In genomic region chr6:108146637-108147036, GRCm38 (mm10) we compare ENCODE assay signal across 28 mouse cellular contexts. TPM values are rescaled to one million over a fixed set of nuclear protein-coding genes. Genes with fewer than 3 reads are reported as not detected.
DNase-seq lines count a peak whose midpoint lies in the region; ATAC-seq and TF ChIP-seq lines count a peak whose summit lies in the region.
"Had no signal": no experiment of that assay in that cellular context is flagged by ENCODE, and none has a peak within 500 bp of the region (broad histone marks: within the 10 kb centered on the region; RNA-seq: fewer than 3 reads in every experiment).

No protein-coding gene starts in this region.

- peak overlapping the region; percentile 66; the same call in 1 of the 2 replicates for H3K27ac ChIP-seq in forebrain, embryonic 15.5 days (replicated peaks)
- H3K27ac ChIP-seq in forebrain, embryonic 11.5 days (ENCODE audit: low read depth, low read length): no peak overlapping the region
- H3K27ac ChIP-seq in hindbrain, embryonic 15.5 days (replicated peaks): 0 out of 2 replicates have a peak overlapping the region, but pooled peaks have one; percentile 51
- H3K27ac ChIP-seq in hindbrain, postnatal 0 days: no peak overlapping the region; the same call in 1 of the 2 replicates
- H3K27ac ChIP-seq in midbrain, embryonic 11.5 days (ENCODE audit: low read depth, low read length): no peak overlapping the region
- H3K27ac ChIP-seq in midbrain, postnatal 0 days (ENCODE audit: low read depth, low read length): no peak overlapping the region
- H3K27ac ChIP-seq: embryonic facial prominence, embryonic 10.5 days; embryonic facial prominence, embryonic 15.5 days; limb, embryonic 13.5 days; liver, embryonic 12.5 days had no signal

- no peak for TF ChIP-seq CTCF in hindbrain, postnatal 0 days (IDR thresholded peaks at IDR 0.05; ENCODE audit: low read depth)
- TF ChIP-seq CTCF in midbrain, postnatal 0 days (IDR thresholded peaks at IDR 0.05): no peak

- no peak overlapping the region for H3K4me3 ChIP-seq in forebrain, embryonic 15.5 days
- no peak overlapping the region for H3K4me3 ChIP-seq in forebrain, embryonic 11.5 days (ENCODE audit: low read depth, low read length)
- no peak overlapping the region for H3K4me3 ChIP-seq in hindbrain, embryonic 15.5 days
- no peak overlapping the region for H3K4me3 ChIP-seq in hindbrain, postnatal 0 days (ENCODE audit: low read length)
- no peak overlapping the region for H3K4me3 ChIP-seq in midbrain, embryonic 11.5 days (ENCODE audit: low read depth, low read length)
- H3K4me3 ChIP-seq in midbrain, postnatal 0 days (ENCODE audit: low read depth, low read length): no peak overlapping the region
- H3K4me3 ChIP-seq: embryonic facial prominence, embryonic 10.5 days; embryonic facial prominence, embryonic 15.5 days; layer of hippocampus, adult 2 months; limb, embryonic 13.5 days; liver, embryonic 12.5 days; megakaryocyte, embryonic 14.5 days had no signal

- no peak overlapping the region for H3K4me2 ChIP-seq in forebrain, embryonic 15.5 days (replicated peaks)
- no peak overlapping the region for H3K4me2 ChIP-seq in forebrain, embryonic 11.5 days (ENCODE audit: low read depth, low read length, severe bottlenecking)
- no peak overlapping the region for H3K4me2 ChIP-seq in hindbrain, embryonic 15.5 days
- no peak overlapping the region for H3K4me2 ChIP-seq in hindbrain, postnatal 0 days (ENCODE audit: low read depth, low read length)
- no peak overlapping the region for H3K4me2 ChIP-seq in midbrain, embryonic 11.5 days
- no peak overlapping the region for H3K4me2 ChIP-seq in midbrain, postnatal 0 days (ENCODE audit: low read depth, low read length, poor library complexity, severe bottlenecking)
- H3K4me2 ChIP-seq: embryonic facial prominence, embryonic 15.5 days; heart, embryonic 11.5 days; limb, embryonic 13.5 days; liver, embryonic 12.5 days had no signal

- no peaks in the 10 kb centered on the region for H3K9me3 ChIP-seq in forebrain, embryonic 15.5 days
- no peaks in the 10 kb centered on the region for H3K9me3 ChIP-seq in forebrain, embryonic 11.5 days (ENCODE audit: control insufficient read depth, low read length)
- H3K9me3 ChIP-seq in hindbrain, embryonic 15.5 days: no peaks in the 10 kb centered on the region
- H3K9me3 ChIP-seq in hindbrain, postnatal 0 days (ENCODE audit: low read length): no peaks in the 10 kb centered on the region
- H3K9me3 ChIP-seq in midbrain, embryonic 11.5 days (ENCODE audit: control insufficient read depth, low read length): no peaks in the 10 kb centered on the region
- no peaks in the 10 kb centered on the region for H3K9me3 ChIP-seq in midbrain, postnatal 0 days (ENCODE audit: low read length)
- H3K9me3 ChIP-seq: embryonic facial prominence, embryonic 10.5 days; embryonic facial prominence, embryonic 15.5 days; limb, embryonic 13.5 days; liver, embryonic 12.5 days; megakaryocyte, embryonic 14.5 days had no signal

- DNase-seq in forebrain, embryonic 11.5 days (ENCODE audit: low spot score): no peak
- DNase-seq in hindbrain, postnatal 0 days (ENCODE audit: low spot score): no peak
- no peak for DNase-seq in midbrain, embryonic 11.5 days (ENCODE audit: low spot score, missing footprints)
- DNase-seq in midbrain, postnatal 0 days (ENCODE audit: low spot score): no peak
- no peak for DNase-seq in heart, adult 11 months
- DNase-seq: adrenal gland, postnatal 10 days; cerebellum, adult 8-10 months; cerebellum, postnatal 25 days; gastrocnemius, postnatal 25 days; heart, adult 18-20 months; heart, postnatal 36 days; lung, adult 18-20 months; lung, postnatal 4 days; right cerebral cortex, adult 18-20 months; spleen, adult 18-20 months; thymus, postnatal 25 days had no signal

- H3K36me3 ChIP-seq in forebrain, embryonic 15.5 days: no peaks in the 10 kb centered on the region
- H3K36me3 ChIP-seq in forebrain, embryonic 11.5 days (ENCODE audit: control insufficient read depth, insufficient read depth, low read length): no peaks in the 10 kb centered on the region
- H3K36me3 ChIP-seq in hindbrain, embryonic 15.5 days: no peaks in the 10 kb centered on the region
- H3K36me3 ChIP-seq in hindbrain, postnatal 0 days (ENCODE audit: insufficient read depth, low read length): no peaks in the 10 kb centered on the region
- H3K36me3 ChIP-seq in midbrain, embryonic 11.5 days (ENCODE audit: control insufficient read depth, insufficient read depth, low read length): no peaks in the 10 kb centered on the region
- H3K36me3 ChIP-seq in midbrain, postnatal 0 days (ENCODE audit: insufficient read depth, low read length): no peaks in the 10 kb centered on the region
- H3K36me3 ChIP-seq: embryonic facial prominence, embryonic 15.5 days had no signal

- 91% methylated on average over 4 of the region's 4 CpGs for WGBS in forebrain, embryonic 15.5 days
- 93% methylated on average over 4 of the region's 4 CpGs for WGBS in forebrain, embryonic 11.5 days
- 92% methylated on average over 4 of the region's 4 CpGs for WGBS in hindbrain, embryonic 15.5 days
- 88% methylated on average over 4 of the region's 4 CpGs for WGBS in hindbrain, postnatal 0 days
- WGBS in midbrain, embryonic 11.5 days: 93% methylated on average over 4 of the region's 4 CpGs
- WGBS in midbrain, postnatal 0 days: 94% methylated on average over 4 of the region's 4 CpGs

- H3K27me3 ChIP-seq in forebrain, embryonic 15.5 days: no peaks in the 10 kb centered on the region
- no peaks in the 10 kb centered on the region for H3K27me3 ChIP-seq in forebrain, embryonic 11.5 days (ENCODE audit: control insufficient read depth, insufficient read depth, low read length)
- H3K27me3 ChIP-seq in hindbrain, embryonic 15.5 days: no peaks in the 10 kb centered on the region
- no peaks in the 10 kb centered on the region for H3K27me3 ChIP-seq in hindbrain, postnatal 0 days (ENCODE audit: insufficient read depth, low read length)
- H3K27me3 ChIP-seq in midbrain, embryonic 11.5 days (ENCODE audit: control insufficient read depth, insufficient read depth, low read length): no peaks in the 10 kb centered on the region
- H3K27me3 ChIP-seq in midbrain, postnatal 0 days (ENCODE audit: insufficient read depth, low read length): no peaks in the 10 kb centered on the region
- H3K27me3 ChIP-seq: embryonic facial prominence, embryonic 15.5 days; limb, embryonic 13.5 days; liver, embryonic 12.5 days; megakaryocyte, embryonic 14.5 days; Patski had no signal

- no peak overlapping the region for H3K9ac ChIP-seq in forebrain, embryonic 15.5 days (replicated peaks)
- H3K9ac ChIP-seq in forebrain, embryonic 11.5 days (ENCODE audit: low read length): no peak overlapping the region
- H3K9ac ChIP-seq in hindbrain, embryonic 15.5 days: no peak overlapping the region
- no peak overlapping the region for H3K9ac ChIP-seq in hindbrain, postnatal 0 days (replicated peaks; ENCODE audit: low read length)
- no peak overlapping the region for H3K9ac ChIP-seq in midbrain, embryonic 11.5 days (ENCODE audit: low read length)
- H3K9ac ChIP-seq in midbrain, postnatal 0 days (replicated peaks; ENCODE audit: low read length, poor library complexity, severe bottlenecking): no peak overlapping the region
- H3K9ac ChIP-seq: embryonic facial prominence, embryonic 15.5 days; limb, embryonic 13.5 days; liver, embryonic 12.5 days had no signal

- peaks cover 18% of the 10 kb centered on the region for H3K4me1 ChIP-seq in forebrain, embryonic 15.5 days
- H3K4me1 ChIP-seq in forebrain, embryonic 11.5 days (replicated peaks; ENCODE audit: control insufficient read depth, insufficient read depth, low read length): no peaks in the 10 kb centered on the region
- peaks cover 8% of the 10 kb centered on the region for H3K4me1 ChIP-seq in hindbrain, embryonic 15.5 days (replicated peaks)
- H3K4me1 ChIP-seq in hindbrain, postnatal 0 days (ENCODE audit: insufficient read depth, low read length): peaks cover 4% of the 10 kb centered on the region; the same call in 1 of the 2 replicates
- peaks cover 9% of the 10 kb centered on the region for H3K4me1 ChIP-seq in midbrain, embryonic 11.5 days (ENCODE audit: control insufficient read depth, insufficient read depth, low read length)
- H3K4me1 ChIP-seq in midbrain, postnatal 0 days (ENCODE audit: insufficient read depth, low read length): no peaks in the 10 kb centered on the region
- H3K4me1 ChIP-seq: embryonic facial prominence, embryonic 10.5 days; embryonic facial prominence, embryonic 15.5 days; limb, embryonic 13.5 days; liver, embryonic 12.5 days had no signal

- ATAC-seq in forebrain, embryonic 15.5 days (replicated peaks): no peak
- no peak for ATAC-seq in forebrain, embryonic 11.5 days (replicated peaks; ENCODE audit: low FRiP score)
- 0 out of 2 replicates have a peak, but pooled peaks have one; percentile 2 for ATAC-seq in hindbrain, embryonic 15.5 days (ENCODE audit: low FRiP score, low read depth)
- ATAC-seq in hindbrain, postnatal 0 days: no peak
- ATAC-seq in midbrain, embryonic 11.5 days (ENCODE audit: low FRiP score): peak; percentile 8; the same call in 1 of the 2 replicates
- no peak for ATAC-seq in midbrain, postnatal 0 days (ENCODE audit: low FRiP score)
- ATAC-seq: inflammation-experienced regulatory T-cells, adult 6 months; liver, embryonic 12.5 days; lung, postnatal 0 days; Patski had no signal

RNA-seq across cellular contexts. Expression of gene Sumf1, which starts 38.7 kb away (rescaled TPM):
- 12.3 and 13.0 TPM in 2 replicates for polyA plus RNA-seq in forebrain, embryonic 15.5 days (2015; fragmentation: Nextera tagmentation; extraction: Ambion mirVana)
- 15.0 and 17.4 TPM in 2 replicates for polyA plus RNA-seq in forebrain, embryonic 11.5 days (2014; fragmentation: Nextera tagmentation; extraction: Ambion mirVana)
- polyA plus RNA-seq in hindbrain, embryonic 15.5 days (2015; fragmentation: Nextera tagmentation; extraction: Ambion mirVana): 11.9 and 12.8 TPM in 2 replicates
- total RNA-seq in hindbrain, postnatal 0 days (2014; rRNA removed): 22.5 and 30.3 TPM in 2 replicates
- 14.4 and 15.8 TPM in 2 replicates for polyA plus RNA-seq in hindbrain, postnatal 0 days (2015; fragmentation: Nextera tagmentation; extraction: Ambion mirVana)
- polyA plus RNA-seq in midbrain, embryonic 11.5 days (2014; fragmentation: Nextera tagmentation; extraction: Ambion mirVana): 14.0 and 15.4 TPM in 2 replicates
- 18.1 and 23.0 TPM in 2 replicates for total RNA-seq in midbrain, postnatal 0 days (2014; rRNA removed)
- polyA plus RNA-seq in midbrain, postnatal 0 days (2015; fragmentation: Nextera tagmentation; extraction: Ambion mirVana): 12.3 and 13.7 TPM in 2 replicates

Comparison
In these comparisons a context has a peak if more than half of its experiments do, and no peak if none do; other contexts are left out.
1. ATAC-seq: peak in hindbrain, embryonic 15.5 days (single experiment) and midbrain, embryonic 11.5 days (single experiment); none in forebrain, embryonic 15.5 days (single experiment), forebrain, embryonic 11.5 days (single experiment), hindbrain, postnatal 0 days (single experiment) and midbrain, postnatal 0 days (single experiment).
2. H3K27ac ChIP-seq: peak in forebrain, embryonic 15.5 days (single experiment) and hindbrain, embryonic 15.5 days (single experiment); none in forebrain, embryonic 11.5 days (single experiment), hindbrain, postnatal 0 days (single experiment), midbrain, embryonic 11.5 days (single experiment) and midbrain, postnatal 0 days (single experiment).